Mouse (Mus musculus) adrenal gland, adult 2 months (tissue): ENCODE data around the gene Slc16a7. TPM values are rescaled to one million over a fixed set of nuclear protein-coding genes. Genes with fewer than 3 reads are reported as not detected.

Source experiments
- DNase-seq: peaks from one replicate; pipeline ENCODE4 v3.0.0; 2021
- long read RNA-seq: library from polyadenylated mRNA; stranded (forward); transcript quantifications from one replicate; pipeline ENCODE4 v2.0.0, GENCODE M21; 2021
- polyA plus RNA-seq: library from polyadenylated mRNA; depleted of rRNA; stranded (reverse); fragments of >200 nt; gene quantifications from 2 replicates; pipeline ENCODE4 v1.2.3, GENCODE M21; 2012; rRNA removed
- total RNA-seq, 2 experiments: library from RNA; stranded (reverse); gene quantifications; 2 replicates each; pipeline ENCODE4 v1.2.3; 2021

Slc16a7 gene
- total RNA-seq (10 to 100 TPM; 11.6 to 15.9 TPM), polyA plus RNA-seq (1.1 TPM in 2 replicates)
- long read RNA-seq, full-length matches to known transcripts: 1 of 3 reads
- long read RNA-seq, partial matches to known transcripts: 0 of 3 reads
- long read RNA-seq, other reads (novel, unspliced or antisense): 2 of 3 reads

- peak; percentile 87 for DNase-seq
Observed at GRCm38 (mm10) chr10:125388876-125389786, at the start of gene Slc16a7. Gene Slc16a7 (minus strand): TSS chr10:125389465.

DNA sequence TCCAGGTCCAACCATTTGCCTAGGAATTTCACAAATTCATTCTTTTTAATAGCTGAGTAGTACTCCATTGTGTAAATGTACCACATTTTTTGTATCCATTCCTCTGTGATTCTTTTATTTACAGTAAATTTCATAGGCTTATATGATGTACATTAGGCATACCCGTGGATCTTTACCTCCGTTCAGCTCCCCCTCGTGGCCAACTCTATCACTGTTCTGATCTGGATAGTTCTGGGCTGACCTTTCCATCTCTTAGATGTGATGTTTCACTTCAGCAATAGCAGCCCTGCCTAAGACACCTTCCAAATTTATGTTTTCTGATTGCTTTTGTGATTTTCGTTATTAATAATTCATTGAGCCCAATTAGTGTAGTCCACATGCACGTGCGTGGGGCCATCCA is 29.5 kb upstream of the Slc16a7 start:
- DNase-seq: peak; percentile 15

- no peak for DNase-seq
Observed at GRCm38 (mm10) chr10:125399796-125400195, 10.5 kb upstream of the Slc16a7 start.

DNA sequence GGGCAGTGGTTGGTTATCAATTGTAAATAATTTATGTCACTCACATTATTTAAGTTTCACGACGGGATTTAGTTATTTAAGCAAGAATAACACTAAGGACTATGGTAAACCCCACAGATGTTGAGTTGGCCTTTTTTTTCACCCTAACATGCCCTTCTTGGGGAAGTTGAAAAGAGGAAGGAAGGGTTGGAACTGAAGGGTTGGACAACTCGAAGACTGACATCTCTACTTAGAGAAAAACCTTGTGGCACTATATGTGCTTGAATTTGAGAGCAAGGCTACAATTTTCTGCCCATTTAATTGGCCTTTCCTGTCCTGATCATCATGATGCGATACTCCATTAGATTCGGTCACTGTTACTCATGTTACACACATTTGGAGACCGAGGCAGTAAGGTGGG is 746 bp upstream of the Slc16a7 start:
- DNase-seq: no peak

GRCm38 (mm10) chr10:125388481-125388875 is 787 bp downstream of the Slc16a7 start:
- no peak for DNase-seq

DNA sequence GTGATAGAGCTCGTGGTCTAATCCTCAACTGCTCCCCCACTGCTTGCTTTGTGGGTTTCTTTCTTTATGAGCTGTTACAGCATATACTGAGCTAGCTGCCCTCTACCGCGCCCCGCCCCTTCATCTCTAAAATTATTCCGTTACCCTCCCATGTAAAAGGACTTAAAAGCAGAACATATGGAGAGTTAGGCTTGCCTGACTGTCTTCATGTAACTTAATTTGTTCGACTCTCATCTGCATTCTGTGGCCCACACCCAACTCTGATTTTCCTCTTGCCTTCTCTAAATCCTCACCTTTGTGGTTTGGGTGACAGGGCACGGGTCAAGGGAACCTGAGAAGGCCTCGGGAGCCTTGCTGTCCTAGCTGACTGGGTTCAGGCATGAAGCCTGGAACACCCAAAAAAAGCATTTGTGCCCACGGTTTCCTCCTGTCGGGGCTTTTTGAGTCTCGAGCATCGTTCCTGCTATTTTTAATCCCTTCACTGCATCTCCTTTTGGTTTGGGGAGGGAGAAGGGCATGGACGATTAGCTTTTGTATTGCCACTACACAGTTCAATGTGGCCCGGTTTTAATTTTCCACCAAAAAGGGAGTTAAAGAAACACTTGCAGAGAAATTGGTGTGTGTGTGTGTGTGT is 1.4 kb downstream of the Slc16a7 start:
- DNase-seq: peak; percentile 6

- no peak for DNase-seq
Observed at GRCm38 (mm10) chr10:125375526-125375925, 13.7 kb downstream of the Slc16a7 start.

- DNase-seq: no peak
Observed at GRCm38 (mm10) chr10:125372666-125373065, 16.6 kb downstream of the Slc16a7 start.

DNA sequence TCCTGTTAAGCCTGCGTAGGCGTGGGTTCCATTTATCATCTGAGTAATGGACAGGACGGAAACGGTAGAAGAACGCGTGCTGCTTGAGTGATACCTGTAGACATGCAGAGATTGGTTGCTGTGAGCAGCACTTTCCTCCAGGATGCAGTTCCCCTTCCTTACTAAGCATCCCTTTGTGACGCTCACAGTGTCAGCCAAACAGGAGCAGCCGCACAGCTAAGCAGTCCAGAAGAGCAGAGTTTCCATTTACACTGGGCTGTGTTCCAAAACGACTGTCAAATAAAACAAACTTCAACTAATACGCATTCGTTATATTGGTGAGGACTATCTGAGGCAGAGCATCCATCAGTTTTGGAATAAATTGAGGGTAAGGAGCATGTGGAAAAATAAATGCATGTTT is 17.8 kb downstream of the Slc16a7 start:
- DNase-seq: no peak

- DNase-seq: no peak
Observed at GRCm38 (mm10) chr10:125370037-125370610, 19.1 kb downstream of the Slc16a7 start.

DNA sequence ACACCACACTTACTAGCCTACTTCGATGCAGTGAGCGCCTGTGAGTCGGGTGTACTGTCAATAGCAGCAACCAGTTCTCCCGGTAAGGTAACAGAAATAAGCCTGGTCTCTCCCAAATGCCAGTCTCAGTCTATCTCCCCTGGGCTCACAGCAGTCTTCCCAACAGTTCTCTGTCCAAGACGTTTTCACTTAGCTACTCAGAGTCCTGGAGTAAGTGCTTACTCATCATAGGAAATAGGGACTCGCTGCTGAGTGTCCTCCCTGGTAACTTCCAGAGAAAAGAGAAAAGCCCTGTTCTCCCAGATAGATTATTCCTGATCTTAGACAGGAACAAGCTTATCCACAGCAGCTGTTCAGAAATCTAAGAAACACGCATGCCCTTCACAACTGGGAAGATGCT is 30.8 kb downstream of the Slc16a7 start:
- DNase-seq: no peak

DNA sequence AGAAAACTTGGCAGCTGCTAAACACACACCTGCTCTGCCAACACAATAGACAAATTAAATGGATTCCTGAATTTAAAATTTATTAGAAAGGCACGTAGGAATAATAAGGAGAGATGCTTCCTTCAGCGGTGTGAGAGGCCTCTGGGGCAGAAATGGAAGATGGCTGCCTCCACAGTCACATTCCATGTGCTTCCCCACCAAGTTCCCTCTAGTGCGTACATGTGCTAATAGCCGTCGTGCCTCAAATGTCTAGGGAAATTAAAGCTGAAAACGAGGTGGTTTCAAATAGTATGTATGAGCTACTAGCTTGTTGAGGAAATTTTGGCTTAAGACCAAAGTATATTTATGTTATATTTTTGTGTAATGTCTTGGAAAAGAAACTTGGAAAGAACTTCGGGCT is 36.5 kb downstream of the Slc16a7 start:
- DNase-seq: no peak

DNA sequence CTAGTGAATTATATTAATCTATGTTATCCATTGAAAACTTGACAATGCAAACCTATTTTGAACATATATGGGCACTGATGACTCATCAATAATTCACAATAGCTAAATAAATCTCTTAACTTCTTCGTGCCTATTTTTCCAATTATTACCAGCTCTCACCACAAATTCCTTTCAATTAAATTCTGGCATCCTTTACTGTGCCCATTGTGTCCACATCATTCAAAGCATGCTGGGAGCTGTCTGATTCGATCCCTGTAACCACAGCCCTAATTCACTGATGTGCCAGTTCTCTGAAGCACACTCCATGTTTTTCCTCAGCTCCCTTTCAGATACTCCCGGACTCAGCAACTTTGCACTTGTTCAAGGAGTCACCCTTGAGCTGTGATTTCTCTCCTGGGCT is 41.1 kb downstream of the Slc16a7 start:
- no peak for DNase-seq

DNA sequence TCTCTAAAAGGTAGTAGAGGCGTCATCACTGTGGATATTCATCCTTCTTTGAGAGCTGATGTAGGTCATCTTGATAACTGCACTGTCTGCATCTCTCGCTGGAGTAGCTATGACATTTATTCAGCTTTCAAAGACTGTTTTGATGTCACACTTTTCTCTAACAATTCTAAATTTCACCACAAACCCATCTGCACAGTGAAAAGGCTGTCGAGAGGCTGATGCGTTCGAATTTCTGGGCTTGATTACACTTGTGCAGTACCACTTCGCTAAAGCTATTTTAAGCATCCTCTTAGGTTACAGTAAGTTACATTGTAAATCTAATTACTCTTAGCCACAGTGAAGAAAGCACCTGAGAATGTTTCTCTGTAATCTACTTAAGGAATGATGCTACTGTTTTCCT is 42.1 kb downstream of the Slc16a7 start:
- no peak for DNase-seq

DNA sequence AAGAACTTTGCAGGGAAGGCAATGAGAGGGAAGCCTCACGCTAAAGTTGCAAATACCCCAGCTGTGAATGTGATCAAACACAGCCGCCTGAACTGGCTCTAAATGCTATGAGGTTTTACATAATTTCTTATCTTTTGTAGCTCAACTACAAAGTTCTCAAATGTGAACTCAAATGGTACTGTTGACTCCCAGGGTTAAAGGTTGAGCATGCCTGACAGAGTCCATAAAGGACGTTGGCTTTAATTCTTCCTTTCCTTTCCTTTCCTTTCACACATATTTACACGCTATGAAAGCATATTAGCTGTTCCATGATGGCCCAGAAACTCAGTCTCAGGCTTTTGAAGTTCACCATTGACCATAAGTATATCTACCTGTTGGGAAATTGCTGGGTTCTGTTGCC is 42.9 kb downstream of the Slc16a7 start:
- no peak for DNase-seq

GRCm38 (mm10) chr10:125345583-125345982 is 43.7 kb downstream of the Slc16a7 start:
- DNase-seq: no peak

DNA sequence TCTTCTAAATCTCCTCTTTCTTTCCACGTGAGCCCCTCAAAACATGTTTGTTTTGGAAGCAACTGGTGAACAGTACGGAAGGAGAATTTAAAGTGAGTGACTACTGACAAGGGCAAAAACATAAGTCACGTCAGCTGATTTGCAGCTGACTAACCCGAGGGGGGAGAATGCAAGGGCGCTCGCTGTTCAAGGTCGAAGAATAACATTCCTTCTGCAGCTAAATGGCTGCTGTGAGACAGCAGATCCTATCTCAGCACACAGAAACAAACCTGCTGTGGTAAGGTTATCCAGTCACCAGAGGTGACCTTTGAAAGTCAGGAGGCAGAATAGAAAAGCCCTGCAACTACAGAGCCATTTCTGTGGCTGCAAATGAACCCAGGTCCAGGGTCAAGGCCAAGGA is 47.1 kb downstream of the Slc16a7 start:
- peak; percentile 87 for DNase-seq

DNA sequence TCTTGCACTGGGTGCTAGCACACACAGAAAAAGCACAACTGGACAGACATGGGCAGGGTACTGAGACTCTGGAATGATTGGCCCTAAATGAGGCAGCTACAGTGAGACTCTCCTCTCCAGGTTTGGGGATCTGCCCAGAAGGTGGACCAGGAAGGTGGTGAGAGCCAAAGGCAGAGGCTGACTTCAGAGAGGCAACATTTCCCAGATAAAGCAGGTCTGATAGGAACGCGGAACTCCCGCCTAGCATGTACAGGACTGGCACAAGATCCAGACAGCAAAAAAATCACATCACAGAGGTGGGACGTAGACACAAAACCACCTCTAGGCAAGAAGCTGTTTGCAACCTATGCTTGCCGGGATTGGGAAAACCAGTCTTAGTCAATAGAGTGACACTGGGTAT is 55.5 kb downstream of the Slc16a7 start:
- DNase-seq: no peak

GRCm38 (mm10) chr10:125331334-125331733 is 57.9 kb downstream of the Slc16a7 start:
- DNase-seq: no peak

GRCm38 (mm10) chr10:125328331-125329063 is 60.8 kb downstream of the Slc16a7 start:
- DNase-seq: peak; percentile 20

DNA sequence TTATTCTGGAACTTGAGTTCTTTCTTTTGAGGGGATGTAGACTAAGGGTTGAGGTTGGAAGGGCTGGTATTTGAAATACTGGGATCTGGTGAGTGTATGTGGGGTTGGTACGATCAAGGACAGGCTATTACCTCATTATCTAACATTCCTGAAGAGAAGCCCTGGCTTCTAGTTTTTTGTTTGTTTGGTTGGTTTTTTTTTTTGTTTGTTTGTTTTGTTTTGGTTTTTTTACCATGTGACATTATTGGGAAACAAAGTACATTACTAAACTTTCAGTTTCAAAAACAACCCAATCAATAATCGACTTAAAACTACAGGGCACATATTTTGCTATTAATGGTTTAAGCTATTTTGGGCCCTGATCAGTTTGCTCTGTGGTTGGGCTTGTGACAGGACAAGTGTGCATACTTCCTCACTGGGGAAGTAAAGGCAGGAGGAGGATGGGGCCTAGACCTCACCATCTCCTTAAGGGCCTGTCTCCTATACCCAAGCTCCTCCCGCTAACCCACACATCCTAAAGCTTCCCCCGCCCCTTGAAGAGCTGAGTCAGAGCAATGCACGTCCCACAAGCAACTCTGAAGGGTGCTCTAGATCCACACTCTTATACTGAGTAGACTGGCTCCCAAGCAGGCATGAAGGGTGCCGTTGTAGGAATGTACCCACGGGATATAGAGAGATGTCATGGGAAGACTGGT is 64.2 kb downstream of the Slc16a7 start:
- no peak for DNase-seq
